Mouse (Mus musculus): ENCODE measurements around the gene Entpd3. TPM values are rescaled to one million over a fixed set of nuclear protein-coding genes. Genes with fewer than 3 reads are reported as not detected.

The Entpd3 gene
- polyA plus RNA-seq, 1 experiment = 0.06 TPM

DNA sequence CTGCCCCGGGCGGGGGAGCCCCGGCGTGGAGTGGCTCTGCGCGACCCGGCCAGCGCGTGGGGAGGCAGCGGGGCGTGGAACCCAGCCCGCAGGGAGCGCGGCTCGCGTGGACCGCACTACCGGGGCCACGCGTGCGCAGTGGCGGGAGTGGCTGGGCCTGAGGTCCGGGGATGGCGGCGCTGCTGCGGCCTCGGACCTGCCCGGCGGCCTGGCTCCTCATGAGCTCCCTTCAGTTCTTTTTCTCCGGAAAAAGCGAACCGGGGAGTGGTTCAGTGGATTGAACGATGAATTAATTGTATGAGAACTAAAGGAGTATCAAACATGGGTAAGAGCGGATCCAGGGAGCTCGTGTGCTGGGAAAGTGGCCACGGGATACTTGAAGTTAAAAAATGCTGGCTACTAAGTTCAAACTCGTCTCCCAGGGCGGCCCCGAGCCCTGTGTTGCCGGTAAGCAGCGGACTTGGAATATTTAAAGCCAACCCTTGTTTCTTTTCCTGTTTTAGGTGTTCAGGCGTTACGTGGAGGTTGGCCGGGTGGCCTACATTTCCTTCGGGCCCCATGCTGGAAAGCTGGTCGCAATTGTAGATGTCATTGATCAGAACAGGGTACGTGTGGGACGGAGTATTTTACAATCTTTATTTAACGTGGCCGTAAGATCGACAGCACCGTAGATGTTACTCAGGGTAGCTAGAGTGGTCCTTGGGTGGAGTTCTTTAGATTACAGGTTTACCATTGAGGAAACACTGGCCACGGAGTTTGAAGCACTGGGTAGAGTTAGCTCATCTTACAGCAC, 32.2 kb downstream of the Entpd3 start:
- Histone ChIP-seq H3K27me3 (ENCODE audit: control insufficient read depth, insufficient read depth, low read length) (no peaks in the 10 kb centered on the region), H3K4me3 (ENCODE audit: control insufficient read depth, low read depth, low read length) (peak overlapping the region; percentile 95), H3K4me1 (ENCODE audit: control insufficient read depth, insufficient read depth, low read length) (no peaks in the 10 kb centered on the region; the same call in 1 of the 2 replicates), H3K27ac (ENCODE audit: control insufficient read depth, insufficient read depth, low read depth, low read length) (peak overlapping the region; percentile 92), H3K36me3 (ENCODE audit: control insufficient read depth, insufficient read depth, low read length) (no peaks in the 10 kb centered on the region; the same call in 1 of the 2 replicates)
- TF ChIP-seq POLR2A (IDR thresholded peaks at IDR 0.05; ENCODE audit: control insufficient read depth, low read depth, low read length) (no peak), CTCF (IDR thresholded peaks at IDR 0.05; ENCODE audit: control insufficient read depth, insufficient read depth, insufficient replicate concordance, low read depth, low read length) (no peak)

DNA sequence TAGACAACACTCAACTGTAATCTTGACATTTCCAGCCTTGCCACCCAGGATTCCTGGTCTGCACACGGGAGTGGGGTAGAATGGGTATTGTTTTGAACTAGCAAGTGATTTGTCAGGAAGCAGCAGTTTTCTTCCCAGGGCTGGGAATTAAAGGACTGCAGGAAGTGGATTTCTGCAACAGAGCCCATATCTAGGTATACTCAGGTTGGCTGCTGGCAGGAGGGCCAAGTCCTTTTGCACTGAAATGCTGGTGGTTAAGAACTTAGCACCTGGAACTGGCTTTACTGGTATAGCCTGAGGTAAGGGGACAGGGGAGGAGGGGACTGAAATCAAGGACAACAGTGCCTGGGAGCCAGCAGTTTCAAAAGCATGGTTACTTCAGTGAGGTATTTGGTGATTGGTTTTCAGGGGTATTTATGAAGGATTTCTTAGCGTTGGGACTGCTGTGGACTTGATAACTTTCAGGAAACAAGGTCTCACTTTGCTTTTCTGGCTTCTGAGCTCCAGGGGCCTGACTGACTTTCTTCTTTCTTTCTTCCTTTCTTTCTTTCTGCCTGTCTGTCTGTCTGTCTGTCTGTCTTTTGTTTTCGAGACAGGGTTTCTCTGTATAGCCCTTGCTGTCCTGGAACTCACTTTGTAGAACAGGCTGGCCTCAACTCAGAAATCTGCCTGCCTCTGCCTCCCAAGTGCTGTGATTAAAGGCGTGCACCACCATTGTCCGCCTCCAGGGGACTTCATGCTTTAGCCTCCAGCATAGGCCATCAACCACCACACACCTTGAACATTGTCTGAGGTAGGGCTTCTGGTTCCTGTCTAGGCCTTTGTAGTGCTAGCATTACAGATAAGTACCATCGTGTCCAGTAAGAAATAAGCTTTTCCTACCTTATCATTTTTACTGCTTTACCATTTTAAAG, 36.4 kb downstream of the Entpd3 start:
- no peaks in the 10 kb centered on the region for H3K27me3 ChIP-seq (ENCODE audit: control insufficient read depth, insufficient read depth, low read length)
- no peaks in the 10 kb centered on the region; the same call in 1 of the 2 replicates for H3K36me3 ChIP-seq (ENCODE audit: control insufficient read depth, insufficient read depth, low read length)
- no peak; the same call in 1 of the 2 replicates for TF ChIP-seq CTCF (IDR thresholded peaks at IDR 0.05; ENCODE audit: control insufficient read depth, insufficient read depth, insufficient replicate concordance, low read depth, low read length)
- TF ChIP-seq POLR2A (IDR thresholded peaks at IDR 0.05; ENCODE audit: control insufficient read depth, low read depth, low read length) = no peak
- no peak overlapping the region for H3K27ac ChIP-seq (ENCODE audit: control insufficient read depth, insufficient read depth, low read depth, low read length)
- H3K4me3 ChIP-seq (ENCODE audit: control insufficient read depth, low read depth, low read length) = no peak overlapping the region
- H3K4me1 ChIP-seq (ENCODE audit: control insufficient read depth, insufficient read depth, low read length) = peaks cover 14% of the 10 kb centered on the region

DNA sequence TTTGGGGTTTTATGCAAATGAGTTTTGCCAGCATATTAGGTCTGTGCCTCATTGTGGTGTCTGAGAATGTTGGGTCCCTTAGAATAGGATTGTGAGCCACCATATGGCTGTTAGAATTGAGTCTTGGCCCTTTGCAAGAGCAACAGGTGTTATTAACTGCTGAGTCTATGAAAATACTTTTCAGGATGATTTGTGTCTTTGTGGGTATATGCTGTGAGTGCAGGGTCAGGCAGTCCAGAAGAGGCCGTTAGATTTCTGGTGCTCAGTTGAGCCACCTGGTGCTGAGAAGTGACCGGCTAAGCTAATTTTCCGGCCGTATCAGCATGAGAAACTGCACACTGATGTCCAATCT, 37.0 kb downstream of the Entpd3 start:
- H3K27me3 ChIP-seq (ENCODE audit: control insufficient read depth, insufficient read depth, low read length) = no peaks in the 10 kb centered on the region
- no peaks in the 10 kb centered on the region; the same call in 1 of the 2 replicates for H3K36me3 ChIP-seq (ENCODE audit: control insufficient read depth, insufficient read depth, low read length)
- TF ChIP-seq CTCF (IDR thresholded peaks at IDR 0.05; ENCODE audit: control insufficient read depth, insufficient read depth, insufficient replicate concordance, low read depth, low read length) (no peak), POLR2A (IDR thresholded peaks at IDR 0.05; ENCODE audit: control insufficient read depth, low read depth, low read length) (no peak)
- H3K4me3 ChIP-seq (ENCODE audit: control insufficient read depth, low read depth, low read length) = peak overlapping the region; percentile 98
- peak overlapping the region; percentile 63 for H3K27ac ChIP-seq (ENCODE audit: control insufficient read depth, insufficient read depth, low read depth, low read length)
- H3K4me1 ChIP-seq (ENCODE audit: control insufficient read depth, insufficient read depth, low read length) = peaks cover 14% of the 10 kb centered on the region

DNA sequence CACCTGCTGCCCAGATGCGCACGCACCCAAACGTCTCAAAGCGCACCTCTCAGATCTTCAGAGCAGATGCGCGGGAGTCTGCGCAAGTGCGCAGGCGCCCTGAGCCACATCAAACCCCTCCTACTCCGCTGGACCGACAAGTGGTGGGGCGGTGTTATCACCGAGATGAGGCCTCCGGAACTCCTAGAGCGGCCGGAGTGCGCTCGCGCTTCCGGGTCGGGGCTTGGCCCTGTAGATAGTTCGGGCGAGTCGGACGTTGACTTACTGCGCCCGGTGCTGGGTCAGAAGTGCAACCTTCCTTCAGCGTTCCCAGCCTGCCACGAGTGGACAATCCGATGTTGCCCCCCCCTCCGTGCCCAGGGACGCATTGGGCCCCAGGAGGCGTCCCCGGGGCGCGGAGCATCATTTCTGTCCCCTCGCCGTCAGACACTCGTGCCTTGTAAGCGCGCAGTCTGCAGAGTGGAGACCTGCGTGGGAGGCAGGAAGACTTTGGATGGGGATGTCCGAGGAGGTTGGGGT, 37.6 kb downstream of the Entpd3 start:
- Histone ChIP-seq H3K27ac (ENCODE audit: control insufficient read depth, insufficient read depth, low read depth, low read length) (peak overlapping the region; percentile 92), H3K27me3 (ENCODE audit: control insufficient read depth, insufficient read depth, low read length) (no peaks in the 10 kb centered on the region), H3K36me3 (ENCODE audit: control insufficient read depth, insufficient read depth, low read length) (no peaks in the 10 kb centered on the region; the same call in 1 of the 2 replicates), H3K4me1 (ENCODE audit: control insufficient read depth, insufficient read depth, low read length) (peaks cover 16% of the 10 kb centered on the region), H3K4me3 (ENCODE audit: control insufficient read depth, low read depth, low read length) (peak overlapping the region; percentile 98)
- TF ChIP-seq POLR2A (IDR thresholded peaks at IDR 0.05; ENCODE audit: control insufficient read depth, low read depth, low read length) = peak; percentile 86
- TF ChIP-seq CTCF (IDR thresholded peaks at IDR 0.05; ENCODE audit: control insufficient read depth, insufficient read depth, insufficient replicate concordance, low read depth, low read length) = no peak; the same call in 1 of the 2 replicates

DNA sequence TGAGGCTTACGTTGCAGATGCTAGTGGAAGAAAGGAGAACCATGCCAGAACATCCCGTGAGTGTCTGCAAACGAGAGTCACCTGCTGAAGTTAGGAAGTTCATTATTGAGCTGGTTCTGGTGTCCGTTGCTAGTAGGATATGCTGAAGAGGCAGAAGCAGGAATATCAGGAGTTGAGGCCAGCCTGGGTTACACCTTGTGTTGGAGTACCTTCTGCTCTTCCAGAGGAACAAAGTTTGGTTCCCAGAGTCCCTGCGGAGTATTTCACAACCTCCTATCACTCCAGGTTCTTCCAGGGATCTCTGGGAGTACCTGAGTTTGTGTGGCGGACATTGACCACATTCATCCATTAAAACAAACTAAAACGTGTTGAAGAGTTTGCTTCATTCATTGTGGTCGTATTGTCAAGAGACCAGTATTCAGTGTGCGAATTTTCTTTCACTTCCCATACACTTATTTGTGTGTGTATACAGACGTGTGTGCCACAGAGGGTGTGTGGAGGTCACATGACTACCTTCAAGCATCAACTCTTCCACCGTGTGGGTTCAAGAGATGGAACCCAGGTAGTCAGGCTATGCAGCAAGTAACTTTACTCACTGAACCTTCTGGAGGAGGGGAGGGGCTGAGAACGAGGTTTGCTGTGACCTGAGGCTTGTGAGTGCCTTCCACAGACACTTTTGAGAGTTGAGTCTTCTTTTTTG, 38.2 kb downstream of the Entpd3 start:
- H3K36me3 ChIP-seq (ENCODE audit: control insufficient read depth, insufficient read depth, low read length) = no peaks in the 10 kb centered on the region; the same call in 1 of the 2 replicates
- no peaks in the 10 kb centered on the region for H3K27me3 ChIP-seq (ENCODE audit: control insufficient read depth, insufficient read depth, low read length)
- TF ChIP-seq POLR2A (IDR thresholded peaks at IDR 0.05; ENCODE audit: control insufficient read depth, low read depth, low read length) = no peak
- TF ChIP-seq CTCF (IDR thresholded peaks at IDR 0.05; ENCODE audit: control insufficient read depth, insufficient read depth, insufficient replicate concordance, low read depth, low read length) = no peak
- peak overlapping the region; percentile 98 for H3K4me3 ChIP-seq (ENCODE audit: control insufficient read depth, low read depth, low read length)
- peak overlapping the region; percentile 92; the same call in 1 of the 2 replicates for H3K27ac ChIP-seq (ENCODE audit: control insufficient read depth, insufficient read depth, low read depth, low read length)
- H3K4me1 ChIP-seq (ENCODE audit: control insufficient read depth, insufficient read depth, low read length) = peaks cover 21% of the 10 kb centered on the region

DNA sequence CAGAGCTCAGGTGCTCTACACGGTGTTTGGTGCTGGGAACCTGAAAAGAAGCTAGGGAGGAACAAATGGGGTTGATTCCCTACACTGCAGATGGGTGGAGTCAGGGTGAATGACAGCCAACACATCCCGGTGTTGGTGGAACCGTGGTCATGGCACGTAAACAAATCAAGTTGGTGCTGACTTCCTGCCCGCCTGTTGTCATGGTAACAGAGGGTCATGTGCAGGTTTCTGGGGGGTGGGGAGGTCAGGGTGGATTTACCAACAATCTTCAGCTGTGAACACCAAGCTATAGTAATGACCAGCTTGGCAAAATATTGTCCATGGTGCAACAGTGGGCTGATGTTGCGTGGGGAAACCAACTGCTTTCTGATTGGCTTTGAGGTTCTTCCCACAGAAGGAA, 39.1 kb downstream of the Entpd3 start:
- no peak for TF ChIP-seq POLR2A (IDR thresholded peaks at IDR 0.05; ENCODE audit: control insufficient read depth, low read depth, low read length)
- TF ChIP-seq CTCF (IDR thresholded peaks at IDR 0.05; ENCODE audit: control insufficient read depth, insufficient read depth, insufficient replicate concordance, low read depth, low read length) = no peak
- Histone ChIP-seq H3K4me1 (ENCODE audit: control insufficient read depth, insufficient read depth, low read length) (peaks cover 21% of the 10 kb centered on the region), H3K27ac (ENCODE audit: control insufficient read depth, insufficient read depth, low read depth, low read length) (no peak overlapping the region), H3K4me3 (ENCODE audit: control insufficient read depth, low read depth, low read length) (no peak overlapping the region; the same call in 1 of the 2 replicates), H3K36me3 (ENCODE audit: control insufficient read depth, insufficient read depth, low read length) (no peaks in the 10 kb centered on the region; the same call in 1 of the 2 replicates), H3K27me3 (ENCODE audit: control insufficient read depth, insufficient read depth, low read length) (no peaks in the 10 kb centered on the region)
